Mouse (Mus musculus): ENCODE measurements around the gene Tulp3.
"Not testable (repeated sequence)": the region's sequence is repeated elsewhere in the genome, so short reads cannot be mapped to it uniquely, and the experiment has no call there.

Tulp3 gene

DNA sequence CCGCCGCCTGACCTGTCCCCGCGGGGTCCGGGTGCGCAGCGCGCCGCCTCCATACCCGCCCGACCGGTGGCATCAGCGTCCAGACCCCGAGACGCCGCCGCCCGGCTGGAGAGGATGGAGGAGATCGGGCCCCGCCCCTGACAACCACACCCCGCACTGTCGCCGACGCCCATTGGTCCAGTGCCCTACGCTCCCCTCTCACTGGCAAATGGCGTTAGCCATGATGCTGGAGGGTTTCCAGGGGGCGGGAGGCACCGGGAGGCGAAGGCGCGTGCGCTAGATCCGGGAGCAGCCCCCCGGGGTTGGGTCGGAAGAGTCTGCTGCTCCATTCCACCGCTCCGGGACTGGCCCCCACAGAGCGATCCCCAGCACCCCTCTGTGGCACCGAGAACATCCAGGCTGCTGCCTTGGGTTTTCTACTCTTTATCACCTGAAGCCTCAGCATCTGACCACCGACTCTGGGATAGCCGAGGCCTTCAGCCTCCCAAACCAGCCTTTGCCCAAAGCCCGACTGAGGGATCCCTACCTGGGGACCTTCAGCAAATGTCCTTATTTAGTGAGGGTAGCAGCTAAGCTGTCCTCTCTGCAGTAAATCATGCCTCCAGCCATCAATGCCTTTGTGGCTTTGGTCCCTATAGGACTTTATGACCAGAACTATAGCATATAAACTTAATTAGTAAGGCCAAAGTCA lies at the start of gene Tulp3:
TSS of gene Tulp3 (minus strand) at position 126 of the 691 bp plus-strand sequence.
- DNase-seq (ENCODE audit: low spot score in 2 of 2): peak; percentile 95

DNA sequence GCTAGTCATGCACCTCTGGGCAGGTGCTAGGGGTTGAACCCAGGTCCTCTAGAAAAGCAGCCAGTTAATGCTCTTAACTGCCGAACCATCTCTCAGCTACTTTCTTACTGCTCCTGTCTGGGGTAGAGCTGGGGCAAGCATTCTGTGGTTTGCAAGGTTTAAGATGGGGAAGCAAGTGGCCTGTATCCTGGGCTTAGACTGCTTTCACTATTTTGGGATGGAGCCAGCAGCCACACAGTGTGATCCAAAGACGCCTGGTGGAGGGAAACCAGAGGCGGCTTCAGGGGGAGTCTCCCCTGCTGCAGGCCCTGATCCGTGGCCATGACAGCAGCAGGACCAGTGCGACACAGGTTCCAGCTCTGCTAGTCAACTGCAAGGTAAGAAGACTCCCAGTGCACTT lies 49.1 kb upstream of the Tulp3 start:
- no peak for DNase-seq (ENCODE audit: low spot score in 2 of 2)

DNA sequence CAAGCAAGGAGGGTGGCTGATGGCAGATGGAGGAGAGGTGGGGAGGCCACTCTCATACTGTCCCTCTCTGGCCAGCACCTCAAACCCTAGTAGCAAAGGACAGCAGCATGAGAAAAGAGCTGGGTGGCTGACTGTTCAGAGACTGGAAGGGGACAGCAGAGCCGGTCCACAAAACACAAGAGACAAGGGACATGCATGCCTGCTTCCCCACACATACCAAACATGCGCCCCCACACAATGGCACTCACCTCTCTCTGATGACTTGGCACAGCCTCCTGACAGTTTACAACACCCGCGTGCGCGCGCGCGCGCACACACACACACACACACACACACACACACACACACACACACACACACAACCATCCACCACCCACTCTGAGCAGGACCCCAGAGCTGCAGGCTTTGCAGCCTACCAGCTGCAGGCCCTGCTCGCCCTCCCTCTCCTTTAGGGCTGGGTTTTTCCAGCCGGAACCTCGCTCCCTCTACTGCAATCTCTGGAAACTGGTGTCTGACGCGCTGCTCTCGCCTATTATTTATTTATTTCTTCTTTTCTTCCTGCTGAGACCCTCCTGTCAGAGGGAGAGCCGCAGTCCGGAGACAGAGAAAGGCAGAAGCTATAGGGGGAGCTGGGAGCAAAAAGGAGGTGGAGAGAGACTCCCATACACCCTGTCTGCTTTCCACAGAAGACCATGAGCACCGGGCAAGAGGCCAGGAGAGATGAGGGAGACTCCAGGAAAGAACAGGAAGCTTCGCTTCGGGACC lies 44.0 kb upstream of the Tulp3 start:
- DNase-seq (ENCODE audit: low spot score in 2 of 2): no peak

DNA sequence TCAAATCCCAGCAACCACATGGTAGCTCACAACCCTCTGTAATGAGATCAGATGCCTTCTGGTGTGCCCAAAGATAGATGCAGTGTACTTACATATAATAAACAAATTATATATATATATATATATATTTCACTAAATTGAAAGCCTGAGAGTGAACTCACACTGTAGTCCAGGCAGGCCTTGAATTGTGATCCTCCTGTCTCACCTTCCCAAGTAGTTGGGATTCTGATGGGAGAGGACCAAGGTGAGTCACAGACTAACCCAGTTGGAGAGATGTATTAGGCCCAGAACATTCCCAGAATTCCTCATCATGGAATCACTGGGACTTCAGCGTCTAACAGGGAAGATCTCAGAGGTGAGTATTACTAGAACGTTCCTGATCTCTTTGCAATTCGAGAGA lies 43.3 kb upstream of the Tulp3 start, which contains the start of gene Nrip2:
TSS of gene Nrip2 (plus strand) at position 301 of the 400 bp plus-strand sequence.
- DNase-seq (ENCODE audit: low spot score in 2 of 2): no peak

DNA sequence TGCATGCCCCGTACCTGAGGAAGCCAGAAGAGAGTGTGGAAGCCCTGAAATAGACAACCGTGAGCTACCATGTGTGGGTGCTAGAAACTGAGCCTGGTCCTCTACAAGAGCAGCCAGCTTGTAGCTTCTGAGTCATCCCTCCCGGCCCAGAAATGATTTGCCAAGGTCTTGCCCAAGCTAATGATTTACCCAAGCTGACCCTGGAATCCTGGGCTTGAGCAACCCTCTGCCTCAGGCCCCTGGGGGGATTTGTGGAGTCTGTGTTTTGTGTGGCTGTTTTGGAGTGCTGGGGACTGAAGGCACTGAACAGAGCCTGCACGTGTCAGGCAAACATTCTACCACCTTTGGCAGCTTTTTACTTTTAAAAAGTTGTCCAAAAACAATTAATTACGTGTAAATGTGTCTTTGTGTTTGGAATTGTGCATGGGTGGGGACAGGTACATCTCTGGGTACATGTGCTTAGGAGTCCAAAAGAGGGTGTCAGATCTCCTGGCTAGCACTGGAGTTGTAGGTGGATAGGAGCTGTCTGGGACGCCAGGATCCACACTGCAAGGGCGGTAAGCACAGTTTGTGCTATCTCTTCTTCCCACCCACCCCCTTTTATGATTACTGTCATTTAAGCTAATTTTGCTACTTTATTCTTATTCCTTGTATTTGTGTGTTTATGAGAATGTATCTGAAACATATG lies 42.1 kb upstream of the Tulp3 start:
- no peak for DNase-seq (ENCODE audit: low spot score in 2 of 2)

DNA sequence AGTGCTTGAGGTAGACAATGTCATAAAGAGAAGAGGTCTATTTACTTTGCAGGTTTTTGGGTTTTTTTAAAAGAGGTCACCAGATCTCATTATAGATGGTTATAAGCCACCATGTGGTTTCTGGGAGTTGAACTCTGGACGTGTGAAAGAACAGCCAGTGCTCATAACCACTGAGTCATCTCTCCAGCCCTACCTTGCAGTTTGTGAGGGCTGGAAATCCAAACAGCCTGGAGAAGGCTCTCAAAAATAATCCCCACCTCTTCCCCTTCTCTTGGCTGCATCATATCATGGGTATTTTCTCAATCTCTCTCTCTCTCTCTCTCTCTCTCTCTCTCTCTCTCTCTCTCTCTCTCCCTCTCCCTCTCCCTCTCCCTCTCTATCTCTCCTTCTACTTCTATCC lies 35.0 kb upstream of the Tulp3 start:
- DNase-seq (ENCODE audit: low spot score in 2 of 2): no peak

DNA sequence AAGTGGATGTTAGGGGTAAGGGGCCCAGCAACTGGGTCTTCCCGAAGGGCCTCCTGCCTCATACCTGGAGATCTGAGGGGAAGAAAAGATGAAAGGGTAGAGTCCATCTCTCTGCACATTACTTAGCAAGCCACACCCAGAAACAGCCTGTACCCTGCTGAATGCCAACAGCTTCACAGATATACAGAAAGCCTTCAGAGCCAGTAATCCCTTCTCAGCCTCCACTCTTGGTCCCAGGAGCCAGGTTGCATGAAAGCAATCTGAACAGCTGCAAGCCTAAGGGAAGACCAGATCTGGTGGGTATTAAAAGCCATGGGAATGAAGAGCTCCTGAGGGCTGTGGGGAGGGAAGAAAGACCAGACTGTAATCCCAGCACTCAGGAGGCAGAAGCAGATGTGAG lies 33.5 kb upstream of the Tulp3 start:
- DNase-seq (ENCODE audit: low spot score in 2 of 2): no peak

DNA sequence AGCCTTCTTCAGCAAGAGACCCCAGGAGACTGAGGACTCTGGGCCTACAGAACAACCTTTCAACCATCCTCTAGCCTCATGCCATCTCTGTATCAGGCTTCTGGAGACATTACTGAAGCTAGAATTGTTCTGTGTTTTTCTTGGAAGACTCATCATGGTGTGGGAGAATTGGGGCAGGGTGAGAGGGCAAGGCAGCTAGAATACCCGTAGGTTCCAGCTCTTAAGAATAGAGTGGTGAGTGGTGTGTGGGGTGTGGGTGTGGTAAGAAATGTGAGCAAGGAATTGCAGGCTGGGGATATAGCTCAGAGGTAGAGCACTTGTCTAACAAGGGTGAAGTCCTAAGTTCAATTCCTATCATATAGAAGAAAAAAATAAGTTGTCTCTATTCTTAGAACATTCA lies 29.4 kb upstream of the Tulp3 start:
- no peak for DNase-seq (ENCODE audit: low spot score in 2 of 2)

DNA sequence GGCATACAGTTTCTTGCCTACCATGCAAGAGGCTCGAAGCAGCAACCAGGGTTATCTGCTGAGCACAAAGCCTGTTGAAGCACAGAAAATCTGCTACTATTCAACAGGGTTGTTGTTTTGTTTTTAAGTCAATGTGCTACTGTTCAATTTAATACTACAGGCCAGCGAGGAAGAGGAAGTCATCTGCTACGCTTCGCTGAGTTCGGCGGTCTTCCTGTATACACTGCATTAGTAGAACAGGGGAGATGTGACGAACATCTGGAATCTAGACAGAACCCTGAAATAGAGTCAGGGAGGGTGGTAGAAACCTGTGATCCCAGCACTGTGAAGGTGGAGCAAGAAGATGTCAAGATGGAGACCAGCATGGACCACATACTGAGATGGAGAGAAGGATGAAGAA lies 28.1 kb upstream of the Tulp3 start:
- DNase-seq (ENCODE audit: low spot score in 2 of 2): no peak

DNA sequence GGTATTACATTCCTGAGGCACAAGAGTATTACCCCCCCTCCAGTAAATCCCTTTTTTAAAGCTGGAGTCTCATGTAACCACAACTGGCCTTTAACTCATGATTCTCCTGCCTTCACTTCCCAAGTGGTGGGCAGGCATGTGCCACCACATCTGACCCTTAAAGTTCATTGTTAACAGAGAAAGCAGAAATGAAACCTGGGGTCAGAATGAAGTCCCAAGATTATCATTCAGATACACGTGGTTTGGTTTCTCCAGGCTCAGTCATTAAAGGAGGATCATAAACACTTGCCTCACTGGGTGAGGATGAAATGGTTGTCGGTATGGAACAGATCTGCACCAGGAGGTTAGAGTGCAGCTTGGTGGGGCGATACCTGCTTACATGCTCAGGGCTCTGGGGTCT lies 25.6 kb upstream of the Tulp3 start:
- no peak for DNase-seq (ENCODE audit: low spot score in 2 of 2)

DNA sequence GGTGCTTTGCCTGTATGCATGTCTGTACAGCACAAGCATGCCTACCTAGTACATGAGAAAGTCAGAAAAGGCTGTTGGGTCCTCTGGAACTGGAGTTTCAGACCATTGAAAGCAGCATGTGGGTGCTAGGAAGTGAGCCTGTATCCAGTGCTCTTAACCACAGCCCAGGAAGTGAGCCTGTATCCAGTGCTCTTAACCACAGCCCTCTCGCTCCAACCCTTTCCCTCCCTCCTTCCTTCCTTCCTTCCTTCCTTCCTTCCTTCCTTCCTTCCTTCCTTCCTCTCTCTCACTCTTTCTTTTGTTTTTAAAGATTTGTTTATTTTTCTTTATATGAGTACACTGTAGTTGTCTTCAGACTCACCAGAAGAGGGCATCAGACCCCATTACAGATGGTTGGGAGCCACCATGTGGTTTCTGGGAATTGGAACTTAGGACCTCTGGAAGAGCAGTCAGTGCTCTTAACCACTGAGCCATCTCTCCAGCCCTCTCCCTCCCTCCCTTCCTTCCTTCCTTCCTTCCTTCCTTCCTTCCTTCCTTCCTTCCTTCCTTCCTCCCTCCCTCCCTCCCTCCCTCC lies 25.0 kb upstream of the Tulp3 start:
- DNase-seq (ENCODE audit: low spot score in 2 of 2): not testable (repeated sequence)

DNA sequence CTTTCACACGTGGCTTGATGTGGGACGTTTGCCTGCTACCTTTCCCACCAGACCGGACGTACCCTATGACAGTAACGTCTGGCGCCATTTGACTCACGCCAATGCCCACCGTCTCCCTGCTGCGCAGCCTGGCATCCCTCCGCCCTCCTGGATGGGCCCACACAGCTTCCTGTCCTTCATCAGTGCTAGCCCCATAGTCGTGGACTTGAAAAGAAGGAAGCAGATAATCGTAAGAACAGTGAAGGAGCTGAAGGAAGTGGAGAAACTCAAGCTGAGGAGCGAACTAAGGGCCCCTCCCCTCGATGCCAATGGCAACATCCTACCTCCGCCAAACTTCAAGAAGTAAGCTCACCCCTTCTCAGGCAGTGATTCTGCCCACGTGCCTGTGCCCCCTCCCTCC lies 24.0 kb upstream of the Tulp3 start:
- DNase-seq (ENCODE audit: low spot score in 2 of 2): no peak

DNA sequence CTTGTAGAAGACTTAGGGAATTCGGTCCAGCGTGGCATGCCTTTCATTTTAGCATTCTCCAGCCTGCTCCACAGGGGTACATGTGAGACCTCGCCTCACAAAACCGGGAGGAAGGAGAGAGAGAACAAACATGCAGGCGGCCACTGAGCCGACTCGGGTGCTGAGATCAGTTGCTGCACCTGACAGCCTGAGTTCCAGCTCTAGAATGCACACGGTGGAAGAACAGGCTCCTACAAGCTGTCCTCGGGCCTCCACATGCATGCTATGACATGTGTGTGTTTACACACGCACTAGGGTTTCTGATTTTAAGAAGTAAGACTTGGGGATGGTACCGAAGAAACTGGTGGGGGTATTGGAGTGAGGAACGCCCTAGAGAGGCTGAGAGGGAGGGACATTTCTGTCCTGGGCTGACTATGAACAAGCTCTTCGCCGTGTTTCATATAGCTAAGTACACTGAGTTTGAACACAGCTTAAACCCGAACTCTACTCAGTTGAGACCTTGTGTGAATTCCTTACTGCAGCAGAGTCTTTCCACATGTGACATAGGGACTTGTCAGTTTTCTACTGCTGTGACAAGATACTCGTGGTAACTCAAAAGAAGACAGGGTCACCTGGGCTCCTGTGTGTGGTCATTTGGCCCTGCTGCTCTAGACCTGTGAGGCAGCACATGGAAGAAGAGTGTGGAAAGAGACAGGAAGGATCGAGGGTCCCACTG lies 20.9 kb upstream of the Tulp3 start:
- no peak for DNase-seq (ENCODE audit: low spot score in 2 of 2)

DNA sequence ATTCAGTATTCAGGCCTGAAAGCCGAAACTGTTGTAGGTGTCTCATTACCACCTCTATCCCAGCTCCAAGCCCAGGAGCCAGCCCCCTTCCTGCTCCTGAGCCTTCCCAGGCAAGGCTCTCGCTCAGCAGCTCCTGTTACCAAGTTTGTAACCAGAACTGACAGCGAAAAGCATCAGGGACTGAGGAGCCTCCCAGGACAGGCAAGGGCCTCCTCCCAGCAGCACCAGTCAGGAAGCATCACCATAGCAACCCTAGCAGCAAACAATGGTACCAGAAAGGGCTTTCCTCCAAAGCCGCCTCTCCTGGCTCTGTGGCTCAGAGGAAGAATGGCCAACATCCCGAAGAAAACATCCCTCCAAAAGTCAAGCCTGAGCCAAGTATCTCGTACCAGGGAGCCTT lies 19.5 kb upstream of the Tulp3 start, which contains the start of the genes Tex52 and Gm44596:
TSS of gene Tex52 (plus strand) at position 265 of the 400 bp plus-strand sequence.
TSS of gene Gm44596 (plus strand) at position 312 of the 400 bp plus-strand sequence.
- DNase-seq (ENCODE audit: low spot score in 2 of 2): peak; percentile 42 to 66

DNA sequence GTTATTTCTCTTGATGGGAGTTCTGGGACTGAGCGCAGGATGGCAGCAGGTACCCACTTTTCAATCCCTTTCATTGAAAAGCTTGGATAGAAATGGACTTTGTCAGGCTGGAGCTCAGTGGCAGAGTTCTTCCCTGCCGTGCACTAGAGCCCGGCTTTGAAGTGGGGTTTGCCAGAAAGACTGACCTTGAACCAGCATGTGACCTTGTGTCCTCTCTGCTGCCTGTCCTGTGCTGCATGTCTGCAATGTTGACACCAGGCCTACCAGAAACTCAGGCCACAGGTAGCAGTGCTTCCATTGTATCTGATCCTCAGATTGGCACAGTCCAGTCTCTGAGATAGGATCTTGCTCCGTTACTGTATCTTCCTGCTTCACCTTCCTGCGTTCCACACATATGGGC lies 14.4 kb upstream of the Tulp3 start:
- no peak for DNase-seq (ENCODE audit: low spot score in 2 of 2)

DNA sequence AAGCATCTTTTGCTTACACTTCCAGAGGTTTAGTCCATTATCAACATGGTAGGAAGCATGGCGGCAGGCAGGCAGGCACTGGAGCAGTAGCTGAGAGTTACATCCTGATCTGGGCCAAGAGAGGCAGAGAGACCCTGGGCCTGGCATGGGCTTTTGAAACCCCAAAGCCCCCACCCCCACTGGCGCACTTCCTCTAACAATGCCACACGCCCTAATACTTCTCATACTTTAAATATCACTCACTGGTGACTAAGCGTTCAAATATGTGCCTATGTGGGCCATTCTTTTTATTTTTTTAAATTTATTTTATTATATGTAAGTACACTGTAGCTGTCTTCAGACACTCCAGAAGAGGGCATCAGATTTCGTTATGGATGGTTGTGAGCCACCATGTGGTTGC lies 10.8 kb upstream of the Tulp3 start:
- DNase-seq (ENCODE audit: low spot score in 2 of 2): no peak

DNA sequence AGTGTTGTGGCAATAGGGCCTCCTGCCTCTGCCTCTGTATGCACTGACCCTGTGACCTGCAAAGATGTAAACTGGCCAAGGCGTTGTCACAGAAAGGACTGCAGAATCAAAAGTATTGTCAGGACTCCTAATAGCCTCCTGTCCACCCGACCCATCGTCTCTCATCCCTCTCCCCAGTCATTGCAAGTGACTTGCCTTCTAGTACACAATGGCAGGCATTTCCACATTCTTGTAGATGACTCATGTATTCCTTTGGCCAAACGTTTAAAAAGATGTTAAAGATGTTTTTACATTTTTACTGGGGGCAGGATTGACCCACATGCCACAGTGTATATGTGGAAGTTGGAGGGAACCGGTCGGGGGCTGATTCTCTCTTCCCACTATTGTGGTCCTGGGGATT lies 9.1 kb upstream of the Tulp3 start:
- no peak for DNase-seq (ENCODE audit: low spot score in 2 of 2)

DNA sequence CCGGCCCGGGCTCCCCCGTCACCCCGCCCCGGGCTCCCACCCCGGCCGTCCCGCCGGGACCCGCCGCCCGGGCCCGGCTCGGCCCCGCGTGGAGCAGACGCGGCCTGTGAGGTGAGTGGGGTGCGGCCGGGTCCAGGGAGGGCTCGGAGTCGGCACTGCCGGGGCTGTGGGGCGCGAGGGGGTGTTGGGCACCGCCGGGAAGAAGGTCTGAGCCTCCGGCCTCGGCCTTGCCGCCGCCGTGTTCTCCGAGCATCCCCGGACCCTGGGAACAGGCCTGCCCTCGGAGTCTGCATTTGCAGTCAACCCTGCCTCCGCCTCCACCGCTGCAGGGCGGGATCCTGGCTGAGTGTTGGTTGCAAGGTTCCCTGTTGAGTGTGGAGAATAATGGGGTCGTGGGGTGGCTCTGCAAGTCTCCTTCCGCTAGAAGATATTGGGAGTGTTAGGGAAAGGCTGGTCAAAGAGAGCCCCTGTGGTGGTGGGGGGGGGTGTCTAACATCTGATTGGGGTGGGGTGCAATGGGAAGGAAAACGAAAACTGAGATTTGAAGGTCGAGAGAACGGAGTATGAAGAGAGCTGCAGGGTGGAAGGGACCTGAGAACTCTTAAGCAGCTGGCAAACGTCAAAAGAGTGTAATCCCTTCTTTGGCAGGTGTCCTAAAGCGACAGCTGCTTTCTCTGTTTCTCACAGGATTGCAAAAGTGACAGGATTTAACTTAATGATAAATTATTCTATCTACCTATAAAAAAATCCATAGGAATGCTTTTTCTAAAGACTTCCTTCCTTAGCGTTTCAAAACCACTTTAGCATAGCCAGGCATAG lies 7.6 kb upstream of the Tulp3 start:
- DNase-seq (ENCODE audit: low spot score in 2 of 2): no peak

DNA sequence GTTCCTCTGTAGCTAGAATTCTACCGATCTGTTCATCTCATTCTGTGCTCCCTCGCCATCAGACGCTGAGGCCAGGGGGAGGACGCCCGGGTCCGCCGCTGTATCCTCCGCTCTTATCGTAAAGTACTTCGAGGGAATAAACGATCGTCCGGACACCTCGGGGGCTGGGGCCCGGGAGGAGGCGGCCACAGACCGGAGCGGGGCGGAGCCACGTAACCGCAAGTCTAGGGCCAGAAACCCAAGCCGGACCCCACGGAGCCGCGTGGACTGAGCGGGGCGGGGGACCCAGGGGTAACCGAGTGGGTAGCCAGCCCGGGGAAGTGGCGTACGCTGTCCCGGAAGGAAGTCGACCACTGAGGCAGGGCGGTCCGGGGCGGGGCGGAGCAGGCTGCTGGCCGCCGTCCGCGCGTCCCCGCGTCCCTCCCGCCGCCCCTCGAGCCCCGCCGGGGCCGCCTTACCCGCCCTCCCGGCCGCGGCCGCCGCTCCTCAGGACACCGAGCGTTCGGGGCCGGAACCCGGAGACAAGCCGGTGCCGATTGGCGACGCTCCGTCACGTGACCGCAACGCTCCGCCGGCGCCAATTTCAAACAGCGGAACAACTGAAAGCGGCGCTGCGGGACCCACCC lies 6.8 kb upstream of the Tulp3 start, which contains the start of the genes Rhno1 and Foxm1:
TSS of gene Rhno1 (minus strand) at position 531 of the 626 bp plus-strand sequence.
TSS of gene Foxm1 (plus strand) at position 587 of the 626 bp plus-strand sequence.
- DNase-seq (ENCODE audit: low spot score in 2 of 2): peak; percentile 86

DNA sequence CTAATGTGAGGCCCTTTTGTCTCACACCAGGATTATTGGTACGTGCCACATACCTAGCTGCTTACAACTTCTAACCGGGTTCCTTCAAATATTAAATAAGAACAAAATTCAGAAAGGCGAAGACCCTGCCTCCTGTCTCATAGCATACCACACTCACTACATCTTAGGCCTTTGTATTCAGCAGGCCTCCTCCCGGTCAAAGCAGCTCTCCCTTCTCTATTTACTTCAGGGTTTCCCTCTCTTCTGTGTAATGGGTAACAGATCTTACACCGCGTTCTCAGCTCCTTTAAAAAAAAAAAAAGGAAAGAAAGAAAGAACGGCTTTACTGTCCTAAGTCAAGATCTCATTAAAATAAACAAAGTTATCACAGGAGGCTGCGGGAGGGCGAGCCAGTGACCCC lies 6.2 kb upstream of the Tulp3 start:
- DNase-seq (ENCODE audit: low spot score in 2 of 2): no peak
